ENCODE assay signal across 9 mouse cellular contexts in genomic region chr1:135108611-135109010, GRCm38 (mm10). TPM values are rescaled to one million over a fixed set of nuclear protein-coding genes. Genes with fewer than 3 reads are reported as not detected.
DNase-seq lines count a peak whose midpoint lies in the region; ATAC-seq and TF ChIP-seq lines count a peak whose summit lies in the region.
"Had no signal": no experiment of that assay in that cellular context is flagged by ENCODE, and none has a peak within 500 bp of the region (broad histone marks: within the 10 kb centered on the region; RNA-seq: fewer than 3 reads in every experiment).

No protein-coding gene starts in this region.

- no peak overlapping the region for H3K4me2 ChIP-seq in neural tube, embryonic 11.5 days (ENCODE audit: low read depth)
- H3K4me2 ChIP-seq: limb, embryonic 13.5 days had no signal

- peak; percentile 56 for DNase-seq in gastrocnemius, postnatal 10 days
- no peak for DNase-seq in gastrocnemius, postnatal 4 days (ENCODE audit: low spot score in 2 of 2)
- DNase-seq in testis, postnatal 14 days (ENCODE audit: low spot score), result no peak
- peak; percentile 69 for DNase-seq in embryo, embryonic 9.5 days (ENCODE audit: extremely low spot score)
- DNase-seq in neural tube, embryonic 11.5 days (ENCODE audit: low spot score), result peak; percentile 43
- no peak for DNase-seq in frontal cortex, postnatal 10 days (ENCODE audit: low spot score in 2 of 2)
- DNase-seq in ovary, postnatal 14 days (ENCODE audit: low spot score), result no peak

- no peak overlapping the region for H3K4me3 ChIP-seq in testis, adult 2 months (ENCODE audit: control insufficient read depth, low read depth, low read length)
- no peak overlapping the region for H3K4me3 ChIP-seq in neural tube, embryonic 11.5 days (ENCODE audit: low read depth, low read length)
- H3K4me3 ChIP-seq: limb, embryonic 13.5 days had no signal

- no peak for ATAC-seq in neural tube, embryonic 11.5 days (ENCODE audit: insufficient read depth, low FRiP score, low TSS enrichment)

- no peak overlapping the region for H3K9ac ChIP-seq in neural tube, embryonic 11.5 days (ENCODE audit: low read length)
- H3K9ac ChIP-seq: limb, embryonic 13.5 days had no signal

- H3K4me1 ChIP-seq in testis, adult 2 months (ENCODE audit: control insufficient read depth, insufficient read depth, low read length), result peaks cover 9% of the 10 kb centered on the region
- H3K4me1 ChIP-seq in neural tube, embryonic 11.5 days (ENCODE audit: control insufficient read depth, insufficient read depth, low read length), result 0 out of 2 replicates have a peak, but pooled peaks cover 2% of the 10 kb centered on the region

- no peaks in the 10 kb centered on the region for H3K9me3 ChIP-seq in neural tube, embryonic 11.5 days (ENCODE audit: control insufficient read depth, low read length)
- H3K9me3 ChIP-seq: limb, embryonic 13.5 days had no signal

- 35% methylated on average over 6 of the region's 6 CpGs for WGBS in neural tube, embryonic 11.5 days

- peak; percentile 52; the same call in 1 of the 2 replicates for TF ChIP-seq CTCF in testis, adult 2 months (IDR thresholded peaks at IDR 0.05; ENCODE audit: control insufficient read depth, insufficient read depth, insufficient replicate concordance, low read depth, low read length)

- no peak for TF ChIP-seq POLR2A in testis, adult 2 months (IDR thresholded peaks at IDR 0.05; ENCODE audit: control insufficient read depth, low read depth, low read length)

- H3K27ac ChIP-seq in testis, adult 2 months (ENCODE audit: control insufficient read depth, insufficient read depth, low read depth, low read length), result no peak overlapping the region
- no peak overlapping the region for H3K27ac ChIP-seq in neural tube, embryonic 11.5 days (ENCODE audit: low read depth, low read length)
- H3K27ac ChIP-seq: limb, embryonic 13.5 days had no signal

- no peaks in the 10 kb centered on the region for H3K27me3 ChIP-seq in testis, adult 2 months (ENCODE audit: control insufficient read depth, insufficient read depth, low read length)
- peaks cover 27% of the 10 kb centered on the region for H3K27me3 ChIP-seq in neural tube, embryonic 11.5 days (ENCODE audit: control insufficient read depth, insufficient read depth, low read length)

- no peaks in the 10 kb centered on the region for H3K36me3 ChIP-seq in testis, adult 2 months (ENCODE audit: control insufficient read depth, insufficient read depth, low read length)
- H3K36me3 ChIP-seq in neural tube, embryonic 11.5 days (ENCODE audit: control insufficient read depth, insufficient read depth, low read length), result no peaks in the 10 kb centered on the region
- H3K36me3 ChIP-seq: limb, embryonic 13.5 days had no signal

RNA-seq across cellular contexts. Expression of gene Lgr6, which starts 3.5 kb away (rescaled TPM):
- 1 to 10 TPM; 1.2 to 1.6 TPM for total RNA-seq in gastrocnemius, postnatal 10 days (2021)
- 1 to 10 TPM; 1.2 to 1.3 TPM for total RNA-seq in gastrocnemius, postnatal 4 days (2021)
- polyA plus RNA-seq in testis, adult 2 months (2012; rRNA removed), result 3.0 and 3.8 TPM in 2 replicates
- 0.41 and 0.52 TPM in 2 replicates for polyA plus RNA-seq in neural tube, embryonic 11.5 days (2014; fragmentation: Nextera tagmentation; extraction: Ambion mirVana)

RNA-seq across cellular contexts. Expression of gene Ptpn7, which starts 23.9 kb away (rescaled TPM):
- 1 to 10 TPM in 1 of 2 experiments, under 1 TPM in 1; 0.38 to 1.1 TPM for total RNA-seq in gastrocnemius, postnatal 10 days (2021)
- 1 to 10 TPM; 1.1 to 1.4 TPM for total RNA-seq in gastrocnemius, postnatal 4 days (2021)
- 2.6 TPM in 2 replicates for polyA plus RNA-seq in testis, adult 2 months (2012; rRNA removed)
- polyA plus RNA-seq in neural tube, embryonic 11.5 days (2014; fragmentation: Nextera tagmentation; extraction: Ambion mirVana), result 1.6 and 1.7 TPM in 2 replicates

RNA-seq across cellular contexts. Expression of gene Arl8a, which starts 38.0 kb away (rescaled TPM):
- 10 to 100 TPM; 32.3 to 39.9 TPM for total RNA-seq in gastrocnemius, postnatal 10 days (2021)
- total RNA-seq in gastrocnemius, postnatal 4 days (2021), result 10 to 100 TPM; 49.9 to 50.9 TPM
- 16.9 and 20.6 TPM in 2 replicates for polyA plus RNA-seq in testis, adult 2 months (2012; rRNA removed)
- 104 and 111 TPM in 2 replicates for polyA plus RNA-seq in neural tube, embryonic 11.5 days (2014; fragmentation: Nextera tagmentation; extraction: Ambion mirVana)

RNA-seq across cellular contexts. Expression of gene Gpr37l1, which starts 58.9 kb away (rescaled TPM):
- 1 to 10 TPM; 2.0 to 2.6 TPM for total RNA-seq in gastrocnemius, postnatal 10 days (2021)
- 1 to 10 TPM; 1.3 to 1.7 TPM for total RNA-seq in gastrocnemius, postnatal 4 days (2021)
- polyA plus RNA-seq in testis, adult 2 months (2012; rRNA removed), result 0.07 TPM in 1 of 2 replicates, not detected in the other
- not detected in 2 replicates for polyA plus RNA-seq in neural tube, embryonic 11.5 days (2014; fragmentation: Nextera tagmentation; extraction: Ambion mirVana)

Comparison
In these comparisons a context has a peak if more than half of its experiments do, and no peak if none do; other contexts are left out.
1. DNase-seq: peak in gastrocnemius, postnatal 10 days (single experiment), embryo, embryonic 9.5 days (single experiment) and neural tube, embryonic 11.5 days (single experiment); none in gastrocnemius, postnatal 4 days (0 of 2), testis, postnatal 14 days (single experiment), frontal cortex, postnatal 10 days (0 of 2) and ovary, postnatal 14 days (single experiment).